Mouse (Mus musculus) thymus, adult 2 months (tissue): ENCODE measurements around the gene Cdcp2. TPM values are rescaled to one million over a fixed set of nuclear protein-coding genes. Genes with fewer than 3 reads are reported as not detected.

Source experiments
- DNase-seq: peaks from one replicate; pipeline ENCODE4 v3.0.0; 2021
- H3K27ac ChIP-seq: fragments of 200-500 bp; 2 replicates; pipeline ENCODE4 v1.5.1; 2012; ENCODE audit warnings: low read length, control low read depth; ENCODE audit not compliant: control insufficient read depth, insufficient read depth
- H3K27me3 ChIP-seq: fragments of 200-500 bp; 2 replicates; pipeline ENCODE4 v1.6.1; 2012; ENCODE audit warnings: mild to moderate bottlenecking, low read length, moderate library complexity, mixed read lengths; ENCODE audit not compliant: control insufficient read depth, insufficient read depth
- H3K36me3 ChIP-seq: fragments of 200-500 bp; 2 replicates; pipeline ENCODE4 v1.6.1; 2012; ENCODE audit warnings: mild to moderate bottlenecking, low read length, moderate library complexity; ENCODE audit not compliant: control insufficient read depth, insufficient read depth
- H3K4me1 ChIP-seq: fragments of 200-500 bp; replicated peaks from 2 replicates; pipeline ENCODE4 v1.6.1; 2012; ENCODE audit warnings: low read length; ENCODE audit not compliant: control insufficient read depth, insufficient read depth
- H3K4me3 ChIP-seq: fragments of 200-500 bp; 2 replicates; pipeline ENCODE4 v1.5.1; 2012; ENCODE audit warnings: mild to moderate bottlenecking, low read length, control low read depth, moderate library complexity; ENCODE audit not compliant: control insufficient read depth, insufficient read depth
- CTCF ChIP-seq: fragments of 200-500 bp; IDR thresholded peaks from 2 replicates; pipeline ENCODE4 v1.5.1; 2012; ENCODE audit warnings: mild to moderate bottlenecking, control low read depth, low read length, moderate library complexity, borderline replicate concordance; ENCODE audit not compliant: control insufficient read depth, poor library complexity, insufficient read depth; ENCODE audit errors: extremely low read depth
- POLR2A ChIP-seq: fragments of 200-500 bp; IDR thresholded peaks from 2 replicates; pipeline ENCODE4 v1.6.1; 2012; ENCODE audit warnings: mild to moderate bottlenecking, low read length, control low read depth, moderate library complexity; ENCODE audit not compliant: control insufficient read depth, poor library complexity, insufficient read depth; ENCODE audit errors: extremely low read depth
- WGBS: fragments of 180-500 bp; shearing (Covaris S2); methylation state at CpG from one replicate; pipeline ENCODE4 v1.1.7; 2018; 5-methylcytosine and 5-hydroxymethylcytosine counted together
- polyA plus RNA-seq: library from polyadenylated mRNA; depleted of rRNA; stranded (reverse); fragments of >200 nt; gene quantifications from 2 replicates; pipeline ENCODE4 v1.2.3, GENCODE M21; 2012; rRNA removed

The Cdcp2 gene
- polyA plus RNA-seq, 1 experiment, result 0.46 TPM

- Histone ChIP-seq H3K4me1 (no peaks in the 10 kb centered on the region), H3K27me3 (no peaks in the 10 kb centered on the region), H3K27ac (no peak overlapping the region), H3K4me3 (no peak overlapping the region), H3K36me3 (peaks cover 34% of the 10 kb centered on the region)
- DNase-seq, result no peak
- 89% methylated on average over 11 of the region's 11 CpGs for WGBS
- TF ChIP-seq CTCF, result no peak
- TF ChIP-seq POLR2A, result no peak
Observed at GRCm38 (mm10) chr4:107159166-107159773, 62.6 kb downstream of the Cdcp2 start.

DNA sequence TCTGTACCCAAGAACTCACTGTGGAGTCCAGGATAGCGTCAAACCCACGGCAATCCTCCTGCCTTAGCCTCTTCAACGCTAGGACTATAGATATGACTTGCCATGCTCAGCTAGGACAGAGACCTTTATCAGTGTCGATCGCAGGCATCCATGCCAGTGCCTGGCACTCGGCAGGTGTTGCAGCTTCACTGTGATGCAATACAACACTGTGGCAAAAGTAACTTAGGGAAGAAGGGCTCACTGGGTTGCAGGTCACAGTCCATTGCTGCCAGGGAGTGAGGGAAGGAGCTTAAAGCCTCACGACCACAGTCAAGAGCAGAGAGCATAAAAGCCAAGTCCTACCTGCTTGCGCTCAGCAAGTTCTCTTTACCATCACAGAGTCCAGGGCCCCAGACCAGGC, 63.5 kb downstream of the Cdcp2 start:
- Histone ChIP-seq H3K4me3 (no peak overlapping the region), H3K27me3 (no peaks in the 10 kb centered on the region), H3K36me3 (peaks cover 35% of the 10 kb centered on the region), H3K27ac (no peak overlapping the region), H3K4me1 (no peaks in the 10 kb centered on the region)
- TF ChIP-seq CTCF, result no peak
- no peak for TF ChIP-seq POLR2A
- DNase-seq, result no peak
- 97% methylated on average over 8 of the region's 8 CpGs for WGBS

Other genes starting within 250 kb of the Cdcp2 start
- 130 and 147 TPM in 2 replicates for gene Ssbp3, start 186.2 kb upstream of the Cdcp2 start, polyA plus RNA-seq
- 82.5 and 94.7 TPM in 2 replicates for gene Mrpl37, start 30.0 kb upstream of the Cdcp2 start, polyA plus RNA-seq
- gene Cyb5rl, start 29.9 kb upstream of the Cdcp2 start, polyA plus RNA-seq, result 7.4 and 9.4 TPM in 2 replicates
- gene Tmem59, start 81.5 kb downstream of the Cdcp2 start, polyA plus RNA-seq, result 167 and 194 TPM in 2 replicates
- 13.8 and 14.7 TPM in 2 replicates for gene Tceanc2, start 82.2 kb downstream of the Cdcp2 start, polyA plus RNA-seq
- gene Ldlrad1, start 112.3 kb downstream of the Cdcp2 start, polyA plus RNA-seq, result 0.92 and 1.0 TPM in 2 replicates
- 51.3 and 61.7 TPM in 2 replicates for gene Lrrc42, start 156.6 kb downstream of the Cdcp2 start, polyA plus RNA-seq
- gene Hspb11, start 156.7 kb downstream of the Cdcp2 start, polyA plus RNA-seq, result 8.5 and 8.9 TPM in 2 replicates
- gene Dio1, start 210.3 kb downstream of the Cdcp2 start, polyA plus RNA-seq, result 9.3 and 9.7 TPM in 2 replicates
- 52.0 and 57.1 TPM in 2 replicates for gene Yipf1, start 217.5 kb downstream of the Cdcp2 start, polyA plus RNA-seq